Mouse (Mus musculus) T-cell, adult 2 months (primary cell): Measurements from ENCODE around the gene Mapk3.
A peak's percentile ranks its signal among the peaks of the same experiment; 100 is the strongest.

Experiments
- DNase-seq: peaks from one replicate; pipeline ENCODE4 v3.0.0; 2022; ENCODE audit warnings: low spot score

The Mapk3 gene

GRCm38 (mm10) chr7:126784469-126784868, 25.1 kb downstream of the Mapk3 start:
- no peak for DNase-seq

GRCm38 (mm10) chr7:126785056-126785455, 25.7 kb downstream of the Mapk3 start:
- no peak for DNase-seq

- no peak for DNase-seq
Measured at GRCm38 (mm10) chr7:126786142-126786541, 26.7 kb downstream of the Mapk3 start.

- DNase-seq = no peak
Measured at GRCm38 (mm10) chr7:126789141-126789540, 29.7 kb downstream of the Mapk3 start.

- peak; percentile 98 for DNase-seq
Measured at GRCm38 (mm10) chr7:126791851-126792720, 32.7 kb downstream of the Mapk3 start, which contains the start of gene Ppp4c. Gene Ppp4c, minus strand, starts transcription at chr7:126792496.

GRCm38 (mm10) chr7:126792721-126793443, 33.5 kb downstream of the Mapk3 start:
- no peak for DNase-seq

- no peak for DNase-seq
Measured at GRCm38 (mm10) chr7:126793456-126794270, 34.3 kb downstream of the Mapk3 start.

- peak; percentile 46 for DNase-seq
Measured at GRCm38 (mm10) chr7:126794271-126794605, 34.8 kb downstream of the Mapk3 start.

- no peak for DNase-seq
Measured at GRCm38 (mm10) chr7:126795387-126796317, 36.3 kb downstream of the Mapk3 start.

- DNase-seq = peak; percentile 43
Measured at GRCm38 (mm10) chr7:126796350-126796932, 37.0 kb downstream of the Mapk3 start.

GRCm38 (mm10) chr7:126797411-126798126, 38.2 kb downstream of the Mapk3 start, which contains the start of gene Fam57b:
Gene Fam57b, plus strand, starts transcription at chr7:126797668.
- DNase-seq = no peak

- peak; percentile 36 for DNase-seq
Measured at GRCm38 (mm10) chr7:126798127-126799049, 39.0 kb downstream of the Mapk3 start.

GRCm38 (mm10) chr7:126799050-126799467, 39.7 kb downstream of the Mapk3 start:
- peak; percentile 96 for DNase-seq

GRCm38 (mm10) chr7:126799468-126800268, 40.3 kb downstream of the Mapk3 start:
- no peak for DNase-seq

- DNase-seq = no peak
Measured at GRCm38 (mm10) chr7:126800269-126801056, 41.1 kb downstream of the Mapk3 start.

GRCm38 (mm10) chr7:126801057-126801422, 41.6 kb downstream of the Mapk3 start:
- no peak for DNase-seq
